Mouse (Mus musculus): ENCODE results near the gene Il21.

GRCm38 (mm10) chr3:37225124-37225523 is 7.3 kb downstream of the Il21 start:
- TF ChIP-seq POLR2AphosphoS2 (IDR thresholded peaks at IDR 0.05; ENCODE audit: insufficient read length, low read depth) (no peak), POLR2A (IDR thresholded peaks at IDR 0.05; ENCODE audit: insufficient read length, low read depth) (no peak), TCF3 (IDR thresholded peaks at IDR 0.05; ENCODE audit: insufficient read length, low read depth) (no peak), MYOD1 (IDR thresholded peaks at IDR 0.05; ENCODE audit: control insufficient read depth in 1 of 3, insufficient read length in 2 of 3, low read depth in 2 of 3) (no peak), USF1 (IDR thresholded peaks at IDR 0.05; ENCODE audit: low read depth) (no peak), TCF12 (IDR thresholded peaks at IDR 0.05; ENCODE audit: insufficient read depth, poor library complexity, severe bottlenecking) (no peak), REST (IDR thresholded peaks at IDR 0.05; ENCODE audit: insufficient read depth, insufficient read length) (no peak), MAX (IDR thresholded peaks at IDR 0.05; ENCODE audit: low read depth) (no peak), E2F4 (IDR thresholded peaks at IDR 0.05; ENCODE audit: insufficient read depth) (no peak), MYOG (IDR thresholded peaks at IDR 0.05; ENCODE audit: control insufficient read depth in 1 of 3, insufficient read depth in 1 of 3, insufficient read length in 2 of 3, low read depth in 2 of 3) (no peak), CEBPB (IDR thresholded peaks at IDR 0.05; ENCODE audit: insufficient read depth, poor library complexity, severe bottlenecking) (no peak)

Data from myocyte (in vitro differentiated cells).